ENCODE assay signal across 7 mouse cellular contexts in the genomic region with DNA sequence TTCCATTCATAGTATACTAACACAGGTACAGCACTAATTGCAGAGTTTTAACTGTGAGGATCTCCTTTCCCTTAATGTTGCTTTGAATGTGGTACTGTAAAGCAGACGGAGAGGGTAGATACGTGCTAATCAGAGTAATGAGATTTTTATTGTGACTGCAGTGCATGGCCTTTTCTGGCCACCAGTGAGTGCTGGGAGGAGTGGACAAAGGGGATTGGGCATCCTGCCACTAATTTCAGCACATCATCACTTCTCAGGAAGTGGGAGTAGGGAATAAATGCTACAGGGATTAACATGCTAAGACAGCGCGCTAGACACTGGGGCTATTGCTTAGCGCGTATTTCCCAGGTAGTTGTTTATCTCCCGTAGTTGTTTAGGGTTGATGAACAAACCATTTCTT. TPM values are rescaled to one million over a fixed set of nuclear protein-coding genes. Genes with fewer than 3 reads are reported as not detected.
DNase-seq lines count a peak whose midpoint lies in the region; ATAC-seq and TF ChIP-seq lines count a peak whose summit lies in the region.

No protein-coding gene starts in this region.

- H3K9me3 ChIP-seq in ES-Bruce4 (replicated peaks; ENCODE audit: control insufficient read depth, insufficient read depth, low read length, poor library complexity, severe bottlenecking), result no peaks in the 10 kb centered on the region
- no peaks in the 10 kb centered on the region for H3K9me3 ChIP-seq in heart, embryonic 16.5 days (replicated peaks; ENCODE audit: control insufficient read depth, low read length)
- H3K9me3 ChIP-seq in midbrain, embryonic 11.5 days (ENCODE audit: control insufficient read depth, low read length), result no peaks in the 10 kb centered on the region

- WGBS in heart, embryonic 16.5 days, result 3% methylated on average over 7 of the region's 7 CpGs
- WGBS in midbrain, embryonic 11.5 days, result 12% methylated on average over 7 of the region's 7 CpGs

- H3K9ac ChIP-seq in ES-Bruce4 (ENCODE audit: low read depth, poor library complexity, severe bottlenecking), result peak overlapping the region; percentile 94
- H3K9ac ChIP-seq in heart, embryonic 16.5 days (ENCODE audit: low read length), result peak overlapping the region; percentile 87
- peak overlapping the region; percentile 74 for H3K9ac ChIP-seq in midbrain, embryonic 11.5 days (ENCODE audit: low read length)

- H3K27me3 ChIP-seq in ES-Bruce4 (ENCODE audit: control insufficient read depth, insufficient read depth, low read length, poor library complexity, severe bottlenecking), result no peaks in the 10 kb centered on the region
- no peaks in the 10 kb centered on the region for H3K27me3 ChIP-seq in heart, embryonic 16.5 days (ENCODE audit: control insufficient read depth, insufficient read depth, low read length)
- H3K27me3 ChIP-seq in midbrain, embryonic 11.5 days (ENCODE audit: control insufficient read depth, insufficient read depth, low read length), result no peaks in the 10 kb centered on the region

- peaks cover 6% of the 10 kb centered on the region for H3K4me1 ChIP-seq in ES-Bruce4 (ENCODE audit: control insufficient read depth, insufficient read depth, low read length)
- peaks cover 35% of the 10 kb centered on the region for H3K4me1 ChIP-seq in heart, embryonic 16.5 days (ENCODE audit: control insufficient read depth, insufficient read depth, low read length)
- H3K4me1 ChIP-seq in midbrain, embryonic 11.5 days (ENCODE audit: control insufficient read depth, insufficient read depth, low read length), result peaks cover 18% of the 10 kb centered on the region

- peak overlapping the region; percentile 79 for H3K4me2 ChIP-seq in heart, embryonic 16.5 days (ENCODE audit: low read depth, low read length)
- H3K4me2 ChIP-seq in midbrain, embryonic 11.5 days, result peak overlapping the region; percentile 90

- no peak overlapping the region for H3K27ac ChIP-seq in ES-Bruce4 (ENCODE audit: insufficient read depth, low read length)
- H3K27ac ChIP-seq in heart, embryonic 16.5 days (ENCODE audit: low read length), result peak overlapping the region; percentile 92
- no peak overlapping the region for H3K27ac ChIP-seq in midbrain, embryonic 11.5 days (ENCODE audit: low read depth, low read length)

- H3K4me3 ChIP-seq in ES-Bruce4 (ENCODE audit: low read depth, low read length), result peak overlapping the region; percentile 76
- H3K4me3 ChIP-seq in heart, embryonic 16.5 days (ENCODE audit: low read length), result peak overlapping the region; percentile 64
- H3K4me3 ChIP-seq in midbrain, embryonic 11.5 days (ENCODE audit: low read depth, low read length), result peak overlapping the region; percentile 64

- TF ChIP-seq CTCF in ES-Bruce4 (IDR thresholded peaks at IDR 0.05; ENCODE audit: low read depth, low read length), result no peak

- H3K36me3 ChIP-seq in ES-Bruce4 (ENCODE audit: control insufficient read depth, insufficient read depth, low read length, poor library complexity, severe bottlenecking), result no peaks in the 10 kb centered on the region
- no peaks in the 10 kb centered on the region for H3K36me3 ChIP-seq in heart, embryonic 16.5 days (ENCODE audit: control insufficient read depth, insufficient read depth)
- H3K36me3 ChIP-seq in midbrain, embryonic 11.5 days (ENCODE audit: control insufficient read depth, insufficient read depth, low read length), result no peaks in the 10 kb centered on the region

- TF ChIP-seq EP300 in ES-Bruce4 (IDR thresholded peaks at IDR 0.05; ENCODE audit: insufficient read depth, low read depth, low read length), result no peak

- no peak for ATAC-seq in heart, embryonic 16.5 days (replicated peaks; ENCODE audit: extremely low read depth, insufficient read depth, low FRiP score)
- no peak for ATAC-seq in midbrain, embryonic 11.5 days (ENCODE audit: low FRiP score)

- TF ChIP-seq POLR2A in ES-Bruce4 (IDR thresholded peaks at IDR 0.05; ENCODE audit: insufficient read depth, low read length), result no peak

- peak; percentile 81 for DNase-seq in 3T3-L1 (ENCODE audit: low read depth, low spot score)
- peak; percentile 17 to 37 for DNase-seq in cerebellum, postnatal 36 days
- DNase-seq in kidney, postnatal 36 days, result peak; percentile 76 to 77
- peak; percentile 88 for DNase-seq in midbrain, embryonic 11.5 days (ENCODE audit: low spot score, missing footprints)
- DNase-seq in layer of hippocampus, postnatal 25 days (ENCODE audit: extremely low spot score in 1 of 2, low spot score in 1 of 2), result no peak

RNA-seq across cellular contexts. Expression of gene Zcchc2, which starts 3.0 kb away (rescaled TPM):
- polyA plus RNA-seq in ES-Bruce4 (2011; ENCODE audit: insufficient read depth, insufficient read length, low read depth, missing spikeins), result 21.1 and 21.8 TPM in 2 replicates
- 1.9 and 2.2 TPM in 2 replicates for polyA plus RNA-seq in heart, embryonic 16.5 days (2015; fragmentation: Nextera tagmentation; extraction: Ambion mirVana)
- 1.7 and 1.8 TPM in 2 replicates for polyA plus RNA-seq in midbrain, embryonic 11.5 days (2014; fragmentation: Nextera tagmentation; extraction: Ambion mirVana)
- 10 to 100 TPM; 18.5 to 22.2 TPM for total RNA-seq in layer of hippocampus, postnatal 25 days (2021)

Comparison
In these comparisons a context has a peak if more than half of its experiments do, and no peak if none do; other contexts are left out.
1. DNase-seq: peak in 3T3-L1 (single experiment), cerebellum, postnatal 36 days (2 of 2), kidney, postnatal 36 days (2 of 2) and midbrain, embryonic 11.5 days (single experiment); none in layer of hippocampus, postnatal 25 days (0 of 2).
2. Peak in every context shown above with its lines, with median percentiles within 50 percentile points of each other: H3K4me3 ChIP-seq and H3K9ac ChIP-seq.